Mouse (Mus musculus): ENCODE measurements around the gene Ccdc88c. TPM values are rescaled to one million over a fixed set of nuclear protein-coding genes. Genes with fewer than 3 reads are reported as not detected.

The Ccdc88c gene
- 10 to 100 TPM; 26.7 to 40.1 TPM for total RNA-seq (2021)

- peak; percentile 72 to 75 for DNase-seq (ENCODE audit: extremely low spot score in 1 of 2, low spot score in 1 of 2)
Measured at GRCm38 (mm10) chr12:101028954-101029731, at the start of gene Ccdc88c. Ccdc88c (minus strand) TSS chr12:101029056.

GRCm38 (mm10) chr12:101077955-101078354, 49.1 kb upstream of the Ccdc88c start:
- DNase-seq (ENCODE audit: extremely low spot score in 1 of 2, low spot score in 1 of 2) = no peak

DNA sequence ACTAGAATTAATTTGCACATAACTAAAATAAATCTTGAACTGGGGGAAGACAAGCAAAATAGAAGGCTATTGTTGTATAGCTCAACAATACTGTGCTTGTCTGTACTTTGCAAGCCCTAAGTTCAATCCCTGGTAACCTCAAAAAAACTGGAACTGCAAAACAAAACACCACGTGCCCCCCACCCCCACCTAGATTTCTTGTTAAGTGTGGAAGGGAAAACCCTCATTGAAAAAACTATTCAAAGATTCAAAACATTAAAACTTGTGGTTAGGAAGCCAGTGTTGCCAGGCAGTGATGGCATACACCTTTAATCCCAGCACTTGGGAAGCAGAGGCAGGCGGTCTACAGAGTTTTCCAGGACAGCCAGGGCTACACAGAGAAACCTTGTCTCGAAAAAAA, 46.6 kb upstream of the Ccdc88c start:
- no peak for DNase-seq (ENCODE audit: extremely low spot score in 1 of 2, low spot score in 1 of 2)

DNA sequence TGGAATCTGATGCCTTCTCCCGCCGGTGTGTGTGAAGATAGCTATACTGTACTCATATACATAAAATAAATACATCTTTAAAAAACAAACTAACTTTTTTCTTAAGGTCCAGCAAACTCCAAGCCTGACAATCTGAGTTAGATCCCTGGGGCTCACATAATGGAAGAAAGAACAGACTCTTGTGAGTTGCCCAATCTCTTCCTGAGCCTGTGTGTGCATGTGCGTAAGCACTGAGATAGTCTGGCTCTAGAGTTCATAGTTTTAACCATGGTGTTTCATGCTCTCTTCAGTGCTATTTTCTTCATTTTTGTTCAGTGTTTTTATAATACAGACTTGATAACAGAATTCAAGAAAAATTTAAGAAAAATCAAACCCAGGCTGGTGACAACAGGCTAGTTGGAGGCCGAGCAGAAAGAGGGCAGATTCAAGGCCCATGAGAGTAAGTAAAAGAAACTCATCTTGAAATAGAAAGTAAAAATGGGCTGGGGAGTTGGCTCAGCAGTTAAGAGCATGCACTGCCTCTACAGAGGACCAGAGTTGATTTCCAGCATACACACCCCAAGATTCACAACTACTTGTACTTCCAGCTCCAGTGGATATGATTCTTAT, 46.1 kb upstream of the Ccdc88c start:
- no peak for DNase-seq (ENCODE audit: extremely low spot score in 1 of 2, low spot score in 1 of 2)

DNA sequence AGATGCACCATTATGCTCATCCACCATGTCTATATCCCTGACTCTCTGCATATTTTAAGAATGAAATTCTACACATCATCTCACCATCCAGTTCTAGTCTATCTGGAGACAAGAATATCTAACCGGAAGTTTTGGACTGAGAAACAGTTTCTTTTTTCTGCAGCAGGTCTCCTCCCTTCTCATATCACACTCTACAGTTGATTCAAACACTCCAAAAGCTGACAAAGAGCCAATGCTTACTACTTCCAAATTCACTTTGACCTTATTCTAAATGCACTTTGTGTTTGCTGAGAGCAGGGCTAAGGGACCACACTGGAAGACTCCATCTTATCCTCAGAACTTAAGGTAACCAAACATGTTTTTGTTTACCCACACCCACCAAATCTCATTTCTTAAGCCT, 41.0 kb upstream of the Ccdc88c start:
- DNase-seq (ENCODE audit: extremely low spot score in 1 of 2, low spot score in 1 of 2) = no peak

DNA sequence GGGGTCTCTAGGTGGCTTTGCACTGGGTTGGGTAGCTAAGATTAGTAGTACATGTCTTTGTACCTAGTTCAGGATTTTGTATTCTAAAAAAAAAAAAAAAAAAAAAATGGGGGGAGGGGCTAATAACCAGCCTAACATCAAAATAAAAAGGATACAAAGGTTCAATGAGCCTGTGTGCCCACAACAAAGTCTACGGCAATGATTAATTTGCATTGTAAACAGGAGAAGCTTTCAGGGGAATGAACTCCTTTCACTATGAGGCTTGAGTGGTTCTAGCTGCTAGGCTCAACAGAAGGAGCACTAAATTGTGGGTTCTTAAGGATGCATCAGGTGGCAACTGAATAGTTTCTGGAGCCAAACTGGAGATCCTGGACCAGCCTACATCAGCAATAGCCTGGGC, 37.5 kb upstream of the Ccdc88c start:
- DNase-seq (ENCODE audit: extremely low spot score in 1 of 2, low spot score in 1 of 2) = no peak

DNA sequence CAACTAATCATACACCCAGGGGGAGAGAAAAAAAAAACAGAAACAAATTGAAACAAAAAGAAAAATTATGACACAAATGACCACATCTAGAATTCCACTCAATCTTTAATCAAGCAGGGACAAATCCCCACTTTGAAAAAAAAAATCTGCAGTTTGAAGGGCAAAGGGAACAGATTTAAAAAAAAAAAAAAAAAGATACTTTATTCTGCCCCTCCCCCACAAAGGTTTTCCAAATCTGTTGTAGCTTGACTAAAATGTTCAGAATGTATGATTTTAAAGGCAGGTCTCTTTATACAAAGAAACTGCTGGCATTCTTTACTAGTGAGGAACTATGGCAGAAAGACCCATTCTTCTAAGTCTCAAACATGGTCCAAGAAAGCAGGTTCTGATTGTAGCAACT, 11.1 kb upstream of the Ccdc88c start:
- DNase-seq (ENCODE audit: extremely low spot score in 1 of 2, low spot score in 1 of 2) = no peak

DNA sequence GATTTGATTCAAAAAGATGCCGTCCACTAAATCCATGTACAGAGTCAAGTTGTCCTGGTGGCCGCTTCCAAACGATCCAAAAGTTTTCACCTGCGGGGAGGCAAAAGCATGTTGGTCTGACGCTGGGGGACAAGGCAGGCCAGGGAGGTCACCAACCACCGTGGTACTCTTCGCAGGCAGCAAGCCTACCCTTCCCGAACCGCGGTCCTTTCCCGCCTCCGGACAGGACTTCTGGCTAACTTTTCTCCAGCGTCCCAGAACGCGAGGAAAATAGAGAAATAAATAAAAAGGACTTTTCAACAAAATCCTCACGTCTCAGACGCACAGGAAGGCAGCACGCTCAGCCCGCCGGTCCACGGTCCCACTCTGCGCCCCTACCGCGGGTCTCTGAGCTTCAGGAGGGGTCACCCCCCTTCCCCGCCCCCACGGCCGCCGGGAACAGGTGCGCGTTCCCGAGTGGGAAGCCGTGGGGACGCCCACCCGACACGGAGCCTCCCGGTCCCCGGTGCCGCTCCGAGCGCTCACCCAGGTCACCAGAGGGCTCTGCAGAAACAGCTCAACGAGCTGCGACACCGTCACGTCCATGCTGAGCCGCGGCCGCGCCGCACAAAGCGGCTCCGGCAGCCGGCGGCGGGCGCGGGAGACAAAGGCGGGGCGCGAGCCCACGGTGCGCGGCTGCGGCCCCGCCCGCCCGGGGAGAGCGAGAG, 456 bp downstream of the Ccdc88c start:
- peak in 1 of 2 experiments; percentile 41 for DNase-seq (ENCODE audit: extremely low spot score in 1 of 2, low spot score in 1 of 2)

- no peak for DNase-seq (ENCODE audit: extremely low spot score in 1 of 2, low spot score in 1 of 2)
Measured at GRCm38 (mm10) chr12:101027451-101028246, 1.2 kb downstream of the Ccdc88c start.

GRCm38 (mm10) chr12:101026946-101027345, 1.9 kb downstream of the Ccdc88c start:
- no peak for DNase-seq (ENCODE audit: extremely low spot score in 1 of 2, low spot score in 1 of 2)

- no peak for DNase-seq (ENCODE audit: extremely low spot score in 1 of 2, low spot score in 1 of 2)
Measured at GRCm38 (mm10) chr12:101026518-101026917, 2.3 kb downstream of the Ccdc88c start.

DNA sequence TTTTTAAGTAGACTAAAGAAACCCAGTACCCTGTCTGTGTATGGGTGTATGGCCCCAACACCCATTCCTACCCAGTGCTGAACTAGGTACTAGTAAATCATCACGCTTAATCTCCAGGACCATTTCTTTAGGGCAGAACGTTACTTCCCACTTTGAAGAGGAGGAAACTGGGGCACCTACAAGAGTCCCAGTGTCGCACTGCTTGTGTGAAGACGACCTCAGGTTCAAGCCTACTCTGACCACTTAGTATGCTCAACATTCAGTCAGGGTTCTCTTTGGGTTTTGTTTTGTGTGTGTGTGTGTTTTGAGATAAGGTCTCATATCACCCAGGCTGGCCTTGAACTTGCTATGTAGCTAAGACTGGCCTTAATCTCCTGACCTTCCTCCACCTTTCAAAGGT, 2.8 kb downstream of the Ccdc88c start:
- no peak for DNase-seq (ENCODE audit: extremely low spot score in 1 of 2, low spot score in 1 of 2)

DNA sequence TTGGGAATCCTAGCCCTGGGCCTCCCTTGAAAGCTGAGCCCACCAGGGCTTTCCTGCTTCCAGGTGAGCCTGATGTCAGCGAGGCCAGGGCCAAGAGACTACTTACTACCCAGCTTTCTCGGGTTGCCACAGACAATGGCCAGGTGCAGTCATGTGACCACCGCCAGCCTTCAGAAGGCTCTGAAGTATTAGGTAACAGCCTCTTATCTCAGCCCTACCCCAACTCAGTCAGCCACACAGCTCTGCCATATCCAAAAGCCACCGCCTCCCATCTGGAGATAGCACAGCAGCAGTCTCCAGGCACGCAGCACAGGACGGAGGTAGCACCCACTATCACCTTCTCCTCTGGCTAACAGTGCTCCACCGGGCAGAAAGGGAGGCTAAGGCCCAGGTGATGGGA, 3.5 kb downstream of the Ccdc88c start:
- DNase-seq (ENCODE audit: extremely low spot score in 1 of 2, low spot score in 1 of 2) = no peak

DNA sequence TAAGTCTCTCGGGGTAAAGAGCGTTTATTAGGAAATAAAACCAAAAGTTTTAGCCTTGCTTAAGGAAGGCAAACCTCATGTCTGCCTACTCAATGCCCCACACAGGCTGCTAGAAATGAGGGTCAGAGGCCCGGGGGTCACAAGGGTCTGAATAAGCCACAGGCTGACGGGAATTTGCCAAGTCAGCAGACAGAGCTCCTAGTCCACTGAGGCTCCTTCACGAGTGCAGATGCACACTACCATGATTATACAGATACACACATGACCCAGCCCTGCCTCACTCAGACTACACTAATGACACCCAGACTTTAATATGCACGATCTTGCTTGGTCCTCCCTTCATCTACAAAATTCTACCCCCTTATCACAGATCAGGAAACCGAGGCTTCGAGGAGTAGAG, 4.0 kb downstream of the Ccdc88c start:
- no peak for DNase-seq (ENCODE audit: extremely low spot score in 1 of 2, low spot score in 1 of 2)

- no peak for DNase-seq (ENCODE audit: extremely low spot score in 1 of 2, low spot score in 1 of 2)
Measured at GRCm38 (mm10) chr12:101023143-101023542, 5.7 kb downstream of the Ccdc88c start.

DNA sequence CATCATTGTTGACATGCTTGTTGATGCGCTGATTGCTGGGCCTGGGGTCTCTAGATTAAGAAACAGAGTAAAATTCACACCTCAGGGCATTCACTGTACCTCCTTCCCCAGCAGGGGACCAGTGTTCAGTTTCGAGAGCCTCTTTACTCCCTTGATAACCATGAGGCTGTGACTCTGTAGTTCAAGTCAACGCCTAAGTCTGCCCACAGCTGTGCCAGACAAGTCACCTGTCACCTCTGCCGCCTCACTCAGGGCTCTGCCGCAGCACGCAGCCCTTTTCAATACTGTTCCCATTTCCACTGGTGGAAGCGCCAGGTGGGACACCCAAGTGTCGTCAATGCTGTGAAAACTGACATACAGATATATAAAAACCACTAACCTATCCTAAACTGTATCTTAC, 6.5 kb downstream of the Ccdc88c start:
- no peak for DNase-seq (ENCODE audit: extremely low spot score in 1 of 2, low spot score in 1 of 2)

GRCm38 (mm10) chr12:101021484-101022226, 7.2 kb downstream of the Ccdc88c start:
- no peak for DNase-seq (ENCODE audit: extremely low spot score in 1 of 2, low spot score in 1 of 2)

DNA sequence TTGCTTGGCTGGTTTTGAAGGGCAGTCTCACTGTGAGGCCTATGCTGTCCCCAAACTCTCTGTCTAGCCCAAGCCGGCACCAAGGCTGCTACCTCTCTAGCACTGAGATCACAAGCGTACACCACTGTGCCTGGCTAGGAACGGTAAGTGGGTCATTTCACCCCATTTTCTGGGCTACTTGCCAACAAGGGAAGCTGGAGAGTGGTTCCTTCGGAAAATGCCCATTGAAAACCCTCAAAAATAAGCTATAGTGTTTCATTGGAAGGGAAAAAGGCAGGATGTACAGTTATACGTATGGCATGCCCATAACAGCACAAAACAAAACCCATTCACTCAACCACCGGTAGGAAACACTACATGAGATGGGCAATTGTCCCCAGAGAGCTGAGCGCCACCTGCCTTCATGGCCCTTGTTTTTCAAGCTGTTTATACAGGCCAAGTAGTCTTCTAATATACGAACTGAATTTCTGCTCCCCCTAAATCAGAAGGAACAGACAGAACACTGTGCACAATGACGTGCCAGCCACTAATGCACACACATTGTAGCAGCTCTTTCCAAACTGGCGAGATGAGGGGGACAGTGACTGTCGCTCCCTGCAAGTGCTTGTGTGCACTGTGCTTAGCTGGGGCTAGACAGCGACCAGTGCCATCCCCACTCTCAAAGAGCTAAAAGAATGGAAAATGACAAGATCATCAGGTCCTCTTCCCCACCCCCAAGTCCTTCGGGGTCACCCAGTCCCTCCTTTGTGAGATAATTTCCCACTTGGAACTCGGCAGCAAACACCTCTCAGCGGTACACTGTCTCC, 8.4 kb downstream of the Ccdc88c start:
- DNase-seq (ENCODE audit: extremely low spot score in 1 of 2, low spot score in 1 of 2) = no peak

DNA sequence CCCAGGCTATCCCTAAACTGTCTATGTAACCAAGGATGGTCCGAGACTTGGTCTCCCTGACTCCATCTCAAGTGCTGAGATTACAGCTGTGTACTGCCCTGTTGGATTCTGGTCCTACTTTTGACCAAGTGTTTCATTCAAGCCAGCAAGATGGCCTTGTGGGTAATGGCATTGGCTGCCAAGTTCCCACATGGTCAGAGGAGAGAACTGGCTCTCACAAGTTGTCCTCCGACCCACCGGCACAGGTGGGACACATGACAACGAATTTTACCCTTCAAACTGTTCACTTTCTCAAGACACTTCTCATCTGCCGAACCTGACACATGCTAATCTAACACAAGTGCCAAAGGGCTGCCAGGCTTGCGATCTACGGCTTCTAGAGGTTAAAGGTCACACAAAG, 9.4 kb downstream of the Ccdc88c start:
- DNase-seq (ENCODE audit: extremely low spot score in 1 of 2, low spot score in 1 of 2) = no peak
